Mouse (Mus musculus) regulatory T cell (primary cell): ENCODE results near the gene Gnb5.
"Not testable (repeated sequence)": the region's sequence is repeated elsewhere in the genome, so short reads cannot be mapped to it uniquely, and the experiment has no call there.

Experiments used
- in situ Hi-C: fragments of 300-600 bp; cut with MboI, MseI; formaldehyde crosslinking; loops from one replicate; pipeline ENCODE4 v1.15.1; 2025; ENCODE audit warnings: high pct_unique_total_duplicates

The Gnb5 gene

GRCm38 (mm10) chr9:75355783-75356182 is 49.7 kb downstream of the Gnb5 start:
- in situ Hi-C loops: loop anchor here (5.0 kb wide), 1 partner anchor 82 kb away; no protein-coding TSS in a partner anchor

GRCm38 (mm10) chr9:75357087-75357654 is 51.1 kb downstream of the Gnb5 start:
- in situ Hi-C loops: loop anchor here (5.0 kb wide), 1 partner anchor 80 kb away; no protein-coding TSS in a partner anchor

- in situ Hi-C loops: no loop called here
Measured at GRCm38 (mm10) chr9:75361699-75362098, 55.6 kb downstream of the Gnb5 start.

- in situ Hi-C loops: no loop called here
Measured at GRCm38 (mm10) chr9:75362201-75362600, 56.1 kb downstream of the Gnb5 start.

GRCm38 (mm10) chr9:75363001-75363400 is 56.9 kb downstream of the Gnb5 start:
- in situ Hi-C loops: no loop called here

- in situ Hi-C loops: not testable (repeated sequence)
Measured at GRCm38 (mm10) chr9:75363702-75364101, 57.6 kb downstream of the Gnb5 start.

GRCm38 (mm10) chr9:75365195-75365594 is 59.1 kb downstream of the Gnb5 start:
- in situ Hi-C loops: no loop called here

GRCm38 (mm10) chr9:75366191-75366590 is 60.1 kb downstream of the Gnb5 start:
- in situ Hi-C loops: no loop called here

GRCm38 (mm10) chr9:75368779-75369178 is 62.7 kb downstream of the Gnb5 start:
- in situ Hi-C loops: no loop called here

GRCm38 (mm10) chr9:75375606-75376005 is 69.5 kb downstream of the Gnb5 start:
- in situ Hi-C loops: no loop called here

GRCm38 (mm10) chr9:75376428-75376827 is 70.3 kb downstream of the Gnb5 start:
- in situ Hi-C loops: no loop called here

- in situ Hi-C loops: no loop called here
Measured at GRCm38 (mm10) chr9:75378774-75379173, 72.7 kb downstream of the Gnb5 start.

- in situ Hi-C loops: no loop called here
Measured at GRCm38 (mm10) chr9:75382825-75383224, 76.7 kb downstream of the Gnb5 start.

- in situ Hi-C loops: no loop called here
Measured at GRCm38 (mm10) chr9:75383785-75384184, 77.7 kb downstream of the Gnb5 start.

GRCm38 (mm10) chr9:75384337-75384962 is 78.4 kb downstream of the Gnb5 start:
- in situ Hi-C loops: no loop called here

- in situ Hi-C loops: no loop called here
Measured at GRCm38 (mm10) chr9:75385218-75385974, 79.3 kb downstream of the Gnb5 start.

GRCm38 (mm10) chr9:75393251-75393650 is 87.2 kb downstream of the Gnb5 start:
- in situ Hi-C loops: no loop called here
